Mouse (Mus musculus) spleen, postnatal 4 days (tissue): ENCODE measurements around the gene Zfp511.
A peak's percentile ranks its signal among the peaks of the same experiment; 100 is the strongest.

Experiments
- DNase-seq, 2 experiments: peaks; one replicate each; pipeline ENCODE4 v3.0.0; 2022; ENCODE audit warnings: low spot score in 2 of 2

The Zfp511 gene

DNA sequence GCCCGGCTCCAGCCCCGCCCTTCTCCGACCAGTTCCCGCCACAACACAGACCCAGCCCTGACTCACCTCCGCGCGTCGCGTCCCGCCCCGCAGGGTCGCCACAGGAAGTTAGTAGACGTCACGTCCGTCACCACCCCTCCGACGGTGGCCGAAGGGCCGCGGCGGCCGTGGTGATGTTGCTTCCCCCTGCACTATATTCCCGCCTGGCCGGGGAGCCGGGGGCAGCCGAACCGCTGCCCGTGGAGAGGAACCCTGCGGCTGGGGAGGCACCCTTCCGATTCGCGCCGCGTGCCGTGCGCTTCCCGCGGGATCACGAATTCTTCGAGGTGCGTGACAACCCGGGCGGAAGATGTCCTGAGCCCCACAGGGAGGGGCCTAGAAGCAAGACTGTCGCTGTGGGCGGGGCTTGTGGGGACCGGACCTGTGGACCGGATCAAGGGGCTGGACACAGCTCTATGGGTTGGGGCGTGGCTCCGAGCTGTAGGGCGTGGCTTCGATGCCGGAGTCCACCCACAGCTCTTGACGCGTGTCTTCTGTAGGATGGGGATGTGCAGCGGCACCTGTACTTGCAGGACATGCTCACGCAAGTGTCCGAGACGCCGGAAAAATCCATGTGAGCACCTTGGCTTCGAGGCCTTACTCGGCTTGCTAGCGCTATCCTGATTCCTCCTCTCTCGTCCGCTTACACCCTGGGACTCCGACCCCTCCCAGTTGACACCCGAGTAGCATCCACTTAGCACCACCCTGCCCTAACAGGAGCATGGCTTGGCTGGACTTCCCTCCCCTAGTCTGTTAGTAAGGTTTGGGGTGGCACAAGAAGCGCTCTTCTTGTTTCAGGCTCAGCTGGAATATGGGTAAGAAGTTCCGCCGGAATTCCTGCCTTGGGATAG lies at the start of gene Zfp511, which contains the start of gene Tubgcp2:
TSS of gene Zfp511 (plus strand) at position 111 of the 890 bp plus-strand sequence.
TSS of gene Tubgcp2 (minus strand) at position 389 of the 890 bp plus-strand sequence.
- peak; percentile 95 to 97 for DNase-seq

DNA sequence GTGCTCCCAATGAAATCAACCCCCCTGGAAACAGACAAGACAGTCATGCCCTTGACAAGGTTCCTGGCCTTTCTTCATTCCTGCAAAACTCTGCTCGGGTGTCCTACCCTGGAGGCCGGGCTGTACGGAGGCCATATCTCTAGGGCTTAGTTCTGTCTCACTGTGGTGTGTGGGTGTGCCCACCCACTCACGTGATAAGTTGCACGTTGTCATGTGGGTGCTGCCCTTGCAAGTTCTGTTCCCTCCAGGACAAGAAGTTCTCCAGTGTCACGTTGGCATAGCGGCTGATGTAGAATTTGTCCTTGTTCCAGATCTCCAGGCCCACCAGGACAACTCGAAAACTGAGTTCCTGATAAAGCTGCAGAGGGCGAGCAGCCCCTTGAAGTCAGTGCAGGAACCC lies 47.9 kb upstream of the Zfp511 start:
- no peak for DNase-seq

GRCm38 (mm10) chr7:139990864-139991394 lies 45.3 kb upstream of the Zfp511 start:
- DNase-seq = no peak

- peak in 1 of 2 experiments; percentile 60 for DNase-seq
Measured at GRCm38 (mm10) chr7:139992406-139992805, 43.8 kb upstream of the Zfp511 start, which contains the start of gene Adam8. TSS of gene Adam8 (minus strand) at chr7:139992562.

DNA sequence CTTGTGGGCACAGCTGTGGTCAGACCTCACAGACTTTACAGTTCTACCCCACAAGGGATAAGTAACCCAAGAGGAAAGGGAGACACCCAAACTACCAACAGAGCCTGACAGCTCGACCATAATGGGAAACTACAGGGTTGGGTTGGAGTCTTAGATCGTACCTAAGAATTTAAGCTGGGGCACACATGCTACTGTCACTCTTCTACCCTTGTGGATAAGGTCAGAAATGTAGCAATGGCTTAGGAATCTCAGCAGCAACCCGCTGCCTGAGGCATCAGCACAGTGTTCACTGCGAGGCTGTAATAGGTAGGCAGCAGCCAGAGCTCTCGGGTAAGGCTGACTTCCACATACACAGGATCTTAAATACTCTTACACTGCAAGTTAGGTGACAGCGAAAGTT lies 42.7 kb upstream of the Zfp511 start:
- no peak for DNase-seq

DNA sequence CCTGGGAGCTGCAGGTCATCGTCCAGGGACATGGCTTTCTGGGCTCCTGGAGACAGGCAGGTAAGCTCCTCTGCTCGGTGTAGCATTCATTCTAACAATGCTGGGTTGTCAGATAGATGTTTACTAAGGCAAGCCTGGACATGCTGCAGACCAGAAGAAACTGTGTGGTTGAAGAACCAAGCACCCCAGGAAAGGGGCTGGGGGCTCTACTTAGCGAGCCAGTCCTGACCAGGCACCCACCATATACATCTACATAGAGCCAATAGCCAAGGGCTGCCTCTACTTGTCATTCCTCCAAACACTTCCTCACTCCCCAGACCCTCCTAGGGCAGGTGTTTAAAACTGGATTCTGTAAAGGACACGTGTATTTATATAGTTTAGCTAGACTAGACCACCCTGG lies 42.0 kb upstream of the Zfp511 start:
- no peak for DNase-seq

DNA sequence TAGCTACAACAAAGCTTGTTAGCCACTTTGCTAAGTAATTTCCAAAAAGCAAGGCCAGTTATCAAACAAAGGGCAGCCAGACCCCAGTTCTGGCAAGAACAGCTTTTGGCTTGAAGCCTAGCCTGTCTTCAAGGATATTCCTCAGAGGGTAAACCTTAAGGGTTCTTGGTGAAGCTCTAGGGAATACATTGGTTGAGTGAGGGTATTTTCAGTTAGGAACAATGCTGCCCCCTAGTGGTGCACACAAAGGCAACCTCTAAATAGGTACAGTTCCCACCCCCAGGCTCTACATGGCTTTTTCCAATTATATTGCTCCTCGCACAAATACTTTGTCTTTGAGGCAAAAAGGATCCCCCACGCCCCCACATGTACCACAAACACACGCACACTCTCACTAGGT lies 41.5 kb upstream of the Zfp511 start:
- peak in 1 of 2 experiments; percentile 43 for DNase-seq

- DNase-seq = peak in 1 of 2 experiments; percentile 49
Measured at GRCm38 (mm10) chr7:139998691-139999350, 37.4 kb upstream of the Zfp511 start.

DNA sequence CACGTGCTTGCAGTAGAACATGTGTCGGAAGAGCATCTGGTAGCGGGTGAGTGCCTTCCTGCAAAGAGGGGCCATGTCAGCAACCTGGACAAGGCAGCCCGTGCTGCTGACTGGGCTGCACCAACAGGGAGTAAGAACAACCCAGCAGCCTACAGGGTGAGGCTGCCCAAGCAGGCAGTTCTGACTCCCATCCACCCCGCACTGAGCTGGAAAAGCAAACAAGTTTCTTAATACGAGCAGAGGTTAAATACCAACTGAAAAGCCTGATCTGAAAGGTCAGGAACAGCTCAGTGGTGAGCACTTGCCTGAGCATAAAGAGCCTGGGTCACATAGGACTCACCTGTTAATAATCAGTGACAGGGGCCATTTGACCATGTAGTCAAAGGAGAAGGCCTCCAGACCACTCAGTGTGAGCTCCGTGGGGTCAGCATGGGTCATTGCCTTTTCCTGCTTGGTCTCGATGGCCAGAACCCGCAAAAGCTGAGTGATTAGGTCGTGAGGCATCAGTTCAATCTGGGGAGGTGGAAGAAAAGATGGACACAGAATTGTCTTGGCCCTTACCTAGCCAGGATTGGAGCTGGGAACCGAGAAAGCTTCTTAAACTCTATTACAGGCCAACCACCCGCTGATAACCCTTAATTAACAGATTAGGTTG lies 35.0 kb upstream of the Zfp511 start:
- peak; percentile 9 to 43 for DNase-seq

- DNase-seq = peak; percentile 9 to 54
Measured at GRCm38 (mm10) chr7:140004666-140005065, 31.5 kb upstream of the Zfp511 start.

DNA sequence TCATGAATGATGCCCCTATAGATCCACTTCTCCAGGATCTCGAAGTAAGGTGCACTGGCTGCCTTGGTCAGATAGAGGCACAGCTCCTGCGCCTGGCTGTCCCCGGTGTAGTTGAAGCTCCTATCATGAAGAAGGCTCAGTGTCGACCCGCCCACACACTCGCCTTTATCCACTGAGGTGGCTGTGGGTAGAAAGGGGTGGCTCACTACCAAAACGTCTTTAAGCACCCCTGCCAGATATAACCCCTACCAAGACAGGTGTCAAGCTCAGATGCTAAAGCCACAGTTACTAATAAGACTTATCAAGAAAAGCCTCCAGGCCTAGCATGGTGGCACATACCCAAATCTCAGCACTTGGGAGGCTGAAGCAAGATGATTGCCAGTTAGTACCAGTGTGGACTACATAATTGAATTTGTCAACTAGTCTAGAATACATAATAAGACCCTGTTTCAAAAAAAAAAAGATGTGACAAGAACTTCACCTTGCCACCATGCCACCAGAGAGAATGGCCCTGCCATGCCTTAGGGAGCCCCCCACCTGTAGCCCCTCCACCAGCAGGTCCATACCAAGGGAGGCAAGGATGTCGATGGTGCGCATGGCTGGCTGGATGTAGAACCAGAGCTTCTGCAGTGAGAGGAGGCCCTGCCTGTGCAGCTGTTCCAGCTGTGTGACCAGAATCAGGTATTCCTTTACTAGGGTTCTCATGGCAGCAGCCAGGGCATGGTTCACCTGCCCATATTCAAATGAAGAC lies 29.2 kb upstream of the Zfp511 start:
- peak; percentile 13 to 55 for DNase-seq

GRCm38 (mm10) chr7:140007781-140008180 lies 28.4 kb upstream of the Zfp511 start:
- peak; percentile 10 to 57 for DNase-seq

DNA sequence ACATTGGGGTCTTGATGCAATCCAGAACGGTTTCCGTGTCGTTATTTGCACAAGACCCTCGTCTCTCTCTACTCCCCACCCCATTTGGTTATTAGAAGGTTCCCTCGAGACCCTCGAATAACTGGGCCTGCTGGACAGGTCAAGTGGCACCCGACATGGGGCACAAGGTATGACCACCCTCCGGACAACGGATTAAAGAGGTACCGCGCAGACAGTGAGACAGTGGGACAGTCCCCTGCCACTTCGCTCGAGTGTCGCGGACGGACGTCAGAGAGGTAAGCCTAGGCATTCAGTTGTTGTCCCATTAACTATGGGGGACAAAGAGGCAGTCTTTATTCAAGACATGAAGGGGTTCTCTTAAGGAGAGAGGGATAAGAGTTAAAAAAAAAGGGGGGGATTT lies 24.9 kb upstream of the Zfp511 start:
- DNase-seq = peak; percentile 7 to 55

- DNase-seq = peak in 1 of 2 experiments; percentile 47
Measured at GRCm38 (mm10) chr7:140031771-140032170, 4.4 kb upstream of the Zfp511 start.

DNA sequence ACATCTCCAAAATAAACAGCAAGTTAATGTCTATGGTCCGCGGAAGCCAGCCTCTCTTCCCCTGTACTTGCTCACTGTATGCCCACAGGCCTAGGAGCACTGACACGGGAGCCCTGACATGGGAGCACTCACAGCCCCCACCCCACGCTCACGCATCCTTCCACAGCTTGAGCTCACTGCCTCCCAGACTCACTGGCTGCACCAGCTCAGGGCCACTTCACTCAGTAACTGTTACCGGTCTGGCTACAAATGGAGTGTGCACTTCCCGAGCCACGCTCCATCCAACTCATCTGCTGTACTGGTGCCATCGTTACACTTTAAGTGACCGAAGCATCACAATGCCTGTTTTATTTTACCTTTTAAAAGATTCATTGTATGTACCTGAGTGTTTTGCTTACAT lies 3.8 kb upstream of the Zfp511 start:
- peak in 1 of 2 experiments; percentile 55 for DNase-seq

DNA sequence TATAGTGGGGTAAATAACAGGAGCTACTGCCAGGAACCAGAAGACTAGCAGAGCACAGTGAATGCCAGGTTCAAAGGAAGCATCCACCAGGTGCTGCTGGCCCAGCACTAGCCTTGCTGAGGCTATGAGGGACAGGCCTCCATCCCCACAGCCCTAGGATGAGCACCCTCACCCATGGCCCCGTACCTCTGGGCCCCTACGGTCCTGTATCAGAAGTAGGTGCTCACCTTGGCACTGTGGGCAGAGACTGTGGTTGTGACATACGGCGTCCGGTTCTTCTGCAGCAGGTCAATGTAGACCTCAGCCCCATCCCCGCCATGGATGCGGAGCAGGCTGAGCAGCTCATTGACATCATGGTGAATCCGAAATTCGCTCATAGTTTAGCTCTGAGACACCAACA lies 2.8 kb upstream of the Zfp511 start:
- peak in 1 of 2 experiments; percentile 57 for DNase-seq

- DNase-seq = peak in 1 of 2 experiments; percentile 60
Measured at GRCm38 (mm10) chr7:140035456-140035855, 735 bp upstream of the Zfp511 start.

GRCm38 (mm10) chr7:140037171-140037555 lies 972 bp downstream of the Zfp511 start:
- DNase-seq = peak in 1 of 2 experiments; percentile 58

DNA sequence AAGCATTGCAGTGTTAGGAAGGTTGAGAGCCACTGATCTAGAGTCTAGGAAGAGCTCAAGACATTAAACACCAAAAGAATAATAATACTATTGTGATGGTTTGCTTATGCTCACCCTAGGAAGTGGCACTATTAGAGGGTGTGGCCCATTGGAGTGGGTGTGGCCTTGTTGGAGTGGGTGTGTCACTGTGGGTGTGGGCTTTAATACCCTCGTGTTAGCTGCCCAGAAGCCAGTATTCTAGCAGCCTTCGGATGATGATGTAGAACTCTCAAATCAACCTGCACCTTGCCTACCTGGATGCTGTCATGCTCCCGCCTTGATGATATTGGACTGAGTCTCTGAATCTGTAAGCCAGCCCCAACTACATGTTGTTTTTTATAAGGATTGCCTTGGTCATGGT lies 6.5 kb downstream of the Zfp511 start:
- no peak for DNase-seq

DNA sequence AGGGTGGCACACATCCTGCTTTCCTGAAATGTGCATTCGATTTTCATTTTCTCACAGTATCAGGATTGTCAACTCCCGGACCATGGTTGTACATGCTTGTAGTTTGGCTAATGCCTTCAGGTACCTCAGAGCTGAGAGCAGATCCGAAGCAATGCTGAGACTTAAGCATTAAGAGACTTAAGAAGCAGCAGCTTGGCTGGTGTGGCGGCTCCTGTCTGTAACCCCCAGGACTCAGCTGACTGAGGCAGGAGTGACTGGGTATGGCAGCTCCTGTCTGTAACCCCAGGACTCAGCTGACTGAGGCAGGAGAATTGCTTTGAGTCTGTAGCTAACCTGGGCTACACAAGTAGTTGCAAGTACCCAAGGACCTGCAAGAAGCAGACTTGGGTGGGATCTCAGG lies 9.4 kb downstream of the Zfp511 start:
- DNase-seq = no peak

DNA sequence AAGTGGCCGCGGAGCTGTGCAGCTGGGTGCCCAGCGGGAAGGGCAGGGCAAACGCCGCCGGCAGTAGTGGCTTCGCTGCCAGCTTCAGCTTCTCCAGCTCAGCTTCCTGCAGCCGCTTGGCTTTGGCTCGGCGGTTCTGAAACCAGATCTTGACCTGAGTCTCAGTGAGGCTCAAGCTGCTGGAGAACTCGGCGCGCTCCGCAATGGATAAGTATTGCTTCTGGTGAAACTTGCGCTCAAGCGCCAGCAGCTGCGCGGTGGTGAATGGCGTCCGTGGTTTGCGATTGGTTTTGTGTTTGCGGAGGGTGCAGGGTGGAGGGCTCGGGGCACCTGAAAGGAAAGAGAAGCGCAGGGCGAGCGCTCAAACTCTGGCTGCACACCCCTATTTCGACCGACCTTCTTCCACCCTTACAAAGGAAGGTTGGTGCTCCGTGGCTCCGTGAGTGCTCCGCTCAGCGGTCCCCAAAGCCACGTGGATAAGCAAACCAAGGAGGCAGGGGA lies 11.7 kb downstream of the Zfp511 start:
- no peak for DNase-seq
